Mouse (Mus musculus) lung, adult 2 months (tissue): Measurements from ENCODE around the gene Smc3. TPM values are rescaled to one million over a fixed set of nuclear protein-coding genes. Genes with fewer than 3 reads are reported as not detected.

ENCODE experiments used
- DNase-seq: peaks from one replicate; pipeline ENCODE4 v3.0.0; 2022
- H3K4me1 ChIP-seq: fragments of 200-500 bp; 2 replicates; pipeline ENCODE4 v1.6.1; 2011; ENCODE audit warnings: low read length; ENCODE audit not compliant: control insufficient read depth, insufficient read depth
- H3K4me3 ChIP-seq: fragments of 200-500 bp; replicated peaks from 2 replicates; pipeline ENCODE3; 2011; ENCODE audit warnings: low read depth, mild to moderate bottlenecking, control low read depth, low read length; ENCODE audit errors: extremely low read depth
- CTCF ChIP-seq: fragments of 200-500 bp; IDR thresholded peaks from 2 replicates; pipeline ENCODE4 v1.5.1; 2011; ENCODE audit warnings: mild to moderate bottlenecking, low read length, control low read depth; ENCODE audit not compliant: insufficient read depth
- POLR2A ChIP-seq: fragments of 200-500 bp; IDR thresholded peaks from 2 replicates; pipeline ENCODE4 v1.6.1; 2011; ENCODE audit warnings: low read depth, mild to moderate bottlenecking, control low read depth, low read length, borderline replicate concordance; ENCODE audit errors: extremely low read depth
- WGBS: fragments of 180-500 bp; shearing (Covaris S2); methylation state at CpG from one replicate; pipeline ENCODE4 v1.1.7; 2018; 5-methylcytosine and 5-hydroxymethylcytosine counted together
- polyA plus RNA-seq: library from polyadenylated mRNA; depleted of rRNA; stranded (reverse); fragments of >200 nt; gene quantifications from 2 replicates; pipeline ENCODE4 v1.2.3, GENCODE M21; 2012

Smc3 gene
- polyA plus RNA-seq, 1 experiment: 5.3 TPM

- no peak for DNase-seq
- TF ChIP-seq POLR2A (no peak), CTCF (no peak)
- Histone ChIP-seq H3K4me1 (no peaks in the 10 kb centered on the region), H3K4me3 (no peak overlapping the region)
- 89% methylated on average over 14 of the region's 14 CpGs for WGBS
Measured at GRCm38 (mm10) chr19:53565565-53566277, 34.5 kb upstream of the Smc3 start.

- TF ChIP-seq CTCF (no peak), POLR2A (no peak)
- 55% methylated on average over 11 of the region's 11 CpGs for WGBS
- no peak for DNase-seq
- Histone ChIP-seq H3K4me1 (no peaks in the 10 kb centered on the region), H3K4me3 (no peak overlapping the region)
Measured at GRCm38 (mm10) chr19:53567864-53568263, 32.3 kb upstream of the Smc3 start.

- no peak for DNase-seq
- 72% methylated on average over 3 of the region's 3 CpGs for WGBS
- TF ChIP-seq POLR2A (no peak), CTCF (no peak)
- H3K4me3 ChIP-seq: no peak overlapping the region
- no peaks in the 10 kb centered on the region for H3K4me1 ChIP-seq
Measured at GRCm38 (mm10) chr19:53568553-53568952, 31.6 kb upstream of the Smc3 start.

GRCm38 (mm10) chr19:53571056-53571455, 29.1 kb upstream of the Smc3 start:
- 76% methylated on average over 4 of the region's 4 CpGs for WGBS
- Histone ChIP-seq H3K4me1 (no peaks in the 10 kb centered on the region), H3K4me3 (no peak overlapping the region)
- no peak for TF ChIP-seq POLR2A
- TF ChIP-seq CTCF: no peak
- no peak for DNase-seq

GRCm38 (mm10) chr19:53571501-53572428, 28.4 kb upstream of the Smc3 start:
- no peak for DNase-seq
- 54% methylated on average over 18 of the region's 18 CpGs for WGBS
- Histone ChIP-seq H3K4me3 (no peak overlapping the region), H3K4me1 (no peaks in the 10 kb centered on the region)
- TF ChIP-seq POLR2A (no peak), CTCF (no peak)

GRCm38 (mm10) chr19:53572607-53573006, 27.6 kb upstream of the Smc3 start:
- no peak for DNase-seq
- Histone ChIP-seq H3K4me3 (no peak overlapping the region), H3K4me1 (no peaks in the 10 kb centered on the region)
- WGBS: 60% methylated on average over 12 of the region's 12 CpGs
- TF ChIP-seq CTCF (no peak), POLR2A (no peak)

GRCm38 (mm10) chr19:53573151-53573550, 27.0 kb upstream of the Smc3 start:
- no peaks in the 10 kb centered on the region for H3K4me1 ChIP-seq
- H3K4me3 ChIP-seq: no peak overlapping the region
- no peak for TF ChIP-seq POLR2A
- no peak for TF ChIP-seq CTCF
- no peak for DNase-seq
- 93% methylated on average over 3 of the region's 3 CpGs for WGBS

GRCm38 (mm10) chr19:53574131-53574530, 26.1 kb upstream of the Smc3 start:
- Histone ChIP-seq H3K4me3 (no peak overlapping the region), H3K4me1 (peaks cover 3% of the 10 kb centered on the region)
- 73% methylated on average over 8 of the region's 8 CpGs for WGBS
- no peak for DNase-seq
- TF ChIP-seq CTCF (no peak), POLR2A (no peak)

GRCm38 (mm10) chr19:53574546-53574945, 25.7 kb upstream of the Smc3 start:
- H3K4me1 ChIP-seq: peaks cover 3% of the 10 kb centered on the region
- 88% methylated on average over 7 of the region's 7 CpGs for WGBS
- no peak for DNase-seq
- TF ChIP-seq CTCF (no peak), POLR2A (no peak)
- no peak overlapping the region for H3K4me3 ChIP-seq
